Mouse (Mus musculus): ENCODE measurements around the gene Atxn1.
A peak's percentile ranks its signal among the peaks of the same experiment; 100 is the strongest.

The Atxn1 gene

GRCm38 (mm10) chr13:45859081-45859709 lies 105.6 kb downstream of the Atxn1 start:
- no peak for DNase-seq

- no peak for DNase-seq
Observed at GRCm38 (mm10) chr13:45857416-45857815, 107.4 kb downstream of the Atxn1 start.

DNA sequence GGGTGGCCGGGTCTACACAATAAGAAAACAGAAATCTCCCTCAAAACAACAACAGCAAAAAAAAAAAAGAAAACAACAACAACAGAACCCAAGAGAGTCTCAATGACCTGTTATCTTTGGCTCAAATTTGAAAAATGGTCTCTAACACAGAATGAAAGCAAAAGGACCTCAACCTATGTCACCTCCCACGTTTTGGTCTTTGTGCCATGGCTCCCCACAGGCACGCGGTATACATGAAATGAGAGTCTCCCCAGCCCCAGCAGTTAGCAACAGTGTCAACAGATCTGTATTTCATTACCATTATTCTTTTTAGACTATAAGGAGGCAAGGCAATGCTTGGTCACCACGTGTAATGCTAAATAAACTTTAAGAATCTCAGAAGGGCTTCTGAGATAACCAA lies 110.3 kb downstream of the Atxn1 start:
- DNase-seq = no peak

DNA sequence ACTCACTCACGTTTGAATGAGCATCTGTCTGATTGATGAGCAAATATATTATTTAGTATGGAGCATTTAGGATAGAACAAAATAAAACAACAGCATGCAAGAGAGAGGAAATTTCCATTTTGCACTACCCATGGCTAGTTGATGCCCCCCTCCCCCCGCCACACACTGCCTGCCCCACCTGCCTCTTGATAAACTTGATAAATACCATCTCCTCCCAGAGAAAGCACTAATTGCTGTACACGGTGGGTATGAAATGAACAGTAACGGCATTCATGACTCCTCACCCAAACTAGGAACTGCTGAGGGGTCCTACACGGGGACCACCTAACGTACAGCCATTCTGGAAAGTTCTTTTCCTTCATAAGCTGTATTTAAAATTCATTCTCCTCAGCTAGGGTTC lies 111.1 kb downstream of the Atxn1 start:
- DNase-seq = no peak

DNA sequence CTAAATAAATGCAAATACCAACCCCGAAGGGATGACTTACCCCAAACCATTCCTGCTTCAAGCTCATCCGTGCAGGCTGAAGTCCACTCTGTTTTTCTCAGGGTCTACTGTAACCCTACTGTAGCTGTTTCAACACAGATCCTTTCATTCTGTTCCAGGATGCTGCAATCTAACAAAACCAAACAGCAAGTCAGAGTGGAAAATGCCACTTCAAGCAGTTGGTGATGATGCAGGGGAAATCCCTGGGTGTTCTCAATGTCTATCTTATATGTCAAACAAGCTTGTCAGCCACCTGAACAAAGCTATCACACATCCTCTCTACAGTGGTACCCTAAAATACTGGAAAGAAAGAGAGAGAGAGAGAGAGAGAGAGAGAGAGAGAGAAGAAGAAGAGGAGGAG lies 112.5 kb downstream of the Atxn1 start:
- no peak for DNase-seq

DNA sequence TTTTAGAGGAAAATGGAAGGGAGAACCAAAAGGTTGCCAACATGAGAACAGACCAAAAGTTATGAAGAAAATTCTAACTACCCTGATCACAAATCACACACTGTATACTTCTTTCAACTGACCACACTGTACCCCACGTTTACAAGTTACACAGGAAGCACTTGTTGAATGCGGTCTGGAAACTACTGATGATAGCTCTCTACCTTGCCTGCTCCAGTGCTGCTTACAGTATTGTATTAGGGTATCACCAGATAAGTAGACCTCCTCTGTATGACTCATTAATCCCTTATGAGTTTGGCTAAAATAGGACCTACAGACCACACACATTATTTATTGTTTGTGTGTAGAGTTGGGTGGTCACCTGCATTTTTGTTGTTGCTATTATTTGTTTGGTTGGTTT lies 113.1 kb downstream of the Atxn1 start:
- no peak for DNase-seq

DNA sequence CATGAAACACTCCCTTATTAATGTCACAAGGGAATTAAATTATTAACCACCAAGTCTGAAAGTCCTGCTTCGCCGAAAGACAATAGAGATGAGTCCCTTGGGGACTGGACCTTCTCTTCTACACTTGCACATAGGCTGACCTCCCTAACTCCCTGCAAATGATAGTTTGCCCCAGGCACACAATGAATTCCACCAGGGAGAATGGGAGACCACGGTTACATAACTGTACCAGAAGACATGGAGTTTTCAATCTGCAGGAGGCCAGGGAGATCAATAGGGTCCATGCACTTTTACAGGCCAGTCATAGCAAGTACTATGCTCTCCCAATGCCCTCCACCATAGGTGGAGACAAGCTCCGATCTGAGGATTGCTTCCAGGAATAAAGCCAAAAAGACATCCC lies 113.7 kb downstream of the Atxn1 start:
- no peak for DNase-seq

DNA sequence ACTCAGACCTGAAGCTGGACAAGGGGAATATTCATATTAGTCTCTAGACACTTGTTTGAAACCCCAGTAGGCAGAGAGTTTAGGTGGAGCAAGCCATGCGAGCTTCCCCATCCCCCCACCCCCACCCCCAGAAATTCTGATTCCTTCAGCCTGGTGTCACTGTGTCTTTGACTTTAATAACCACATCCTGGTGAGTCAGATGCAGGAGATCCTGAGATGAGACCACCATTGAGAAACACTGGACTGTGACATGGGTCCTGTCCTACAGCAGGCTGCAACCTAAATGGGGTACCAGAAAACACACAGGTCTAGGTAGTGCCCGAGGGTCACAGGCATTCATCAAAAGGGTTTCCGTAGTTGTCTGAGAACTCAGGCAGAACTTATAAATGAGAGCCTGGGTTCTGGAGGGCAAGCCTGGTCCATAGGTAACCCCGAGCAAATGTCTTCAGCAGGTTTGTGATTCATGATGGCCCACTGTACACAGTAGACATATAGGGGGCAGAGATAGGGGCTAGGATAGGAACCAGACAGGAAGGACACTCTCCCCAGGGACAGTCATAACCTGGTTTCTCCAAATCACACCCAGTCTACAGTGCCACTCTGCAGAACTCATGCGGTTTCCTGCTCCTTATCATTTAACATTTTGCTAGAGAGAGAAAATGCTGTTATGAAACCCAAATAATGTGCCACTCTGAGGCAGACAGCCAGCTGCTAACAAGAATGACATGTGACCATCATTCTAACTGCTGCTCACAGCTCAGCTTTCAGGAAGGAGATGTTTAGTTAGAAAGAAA lies 114.4 kb downstream of the Atxn1 start:
- no peak for DNase-seq

DNA sequence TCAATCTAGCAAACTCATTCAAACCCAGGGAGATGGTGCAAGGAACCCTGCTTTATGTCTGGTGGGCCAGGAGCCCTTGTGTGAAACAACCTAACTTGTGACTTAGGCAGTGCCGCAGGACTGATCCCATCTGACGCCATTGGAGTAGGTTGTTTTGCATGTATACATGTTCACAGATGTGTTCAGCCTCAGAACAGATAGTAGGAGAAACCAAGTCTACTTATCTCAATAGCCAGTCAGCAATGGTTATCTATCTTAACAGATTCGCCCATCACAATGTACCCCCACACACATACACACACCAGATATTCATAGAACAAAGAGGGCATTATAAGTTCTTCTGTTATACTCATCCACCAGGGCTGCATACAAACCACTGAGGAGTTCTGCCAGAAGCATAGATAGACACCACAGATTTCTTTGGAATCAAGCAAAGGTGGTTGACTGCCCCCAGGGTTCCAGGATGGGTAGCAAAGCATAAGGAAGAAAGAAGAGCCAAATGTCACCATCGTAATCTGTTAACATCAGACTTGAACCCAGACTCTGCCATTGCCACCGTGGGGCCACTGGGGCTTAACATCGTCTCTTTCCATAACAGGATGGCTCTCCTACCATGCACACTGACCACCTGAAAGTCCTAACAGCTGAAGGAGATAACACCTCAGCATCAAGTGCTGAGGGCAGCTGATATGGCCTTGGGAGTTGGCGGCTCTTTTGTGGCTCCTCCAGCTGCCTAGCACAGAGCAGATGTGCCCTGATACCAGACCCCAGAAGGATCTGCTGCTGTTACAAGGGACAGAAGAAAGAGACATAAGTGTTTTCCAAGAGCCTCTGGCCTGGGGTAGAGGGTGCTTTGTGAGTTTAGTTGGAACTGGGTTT lies 115.4 kb downstream of the Atxn1 start:
- no peak for DNase-seq

GRCm38 (mm10) chr13:45842511-45843055 lies 122.2 kb downstream of the Atxn1 start:
- peak; percentile 13 to 26 for DNase-seq

DNA sequence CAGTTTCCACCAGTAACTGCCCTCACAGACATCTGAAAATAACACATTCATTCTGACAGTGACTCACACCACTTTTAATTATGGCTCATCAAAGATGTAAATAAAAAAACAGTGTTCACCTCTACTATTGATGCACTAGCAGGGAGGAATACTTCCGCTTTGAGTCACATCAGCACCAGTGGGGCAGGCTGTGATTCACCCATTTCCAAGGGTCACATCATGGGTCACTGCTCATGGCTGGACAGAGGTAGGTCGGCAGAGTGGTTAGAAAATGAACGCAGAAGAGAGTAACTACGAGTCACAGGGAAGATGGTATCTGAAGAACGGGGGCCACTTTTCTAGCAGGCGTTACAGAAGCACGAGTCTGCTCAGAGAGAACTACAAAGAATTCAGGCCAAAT lies 124.9 kb downstream of the Atxn1 start:
- DNase-seq = no peak

GRCm38 (mm10) chr13:45837609-45838220 lies 127.1 kb downstream of the Atxn1 start:
- no peak for DNase-seq

DNA sequence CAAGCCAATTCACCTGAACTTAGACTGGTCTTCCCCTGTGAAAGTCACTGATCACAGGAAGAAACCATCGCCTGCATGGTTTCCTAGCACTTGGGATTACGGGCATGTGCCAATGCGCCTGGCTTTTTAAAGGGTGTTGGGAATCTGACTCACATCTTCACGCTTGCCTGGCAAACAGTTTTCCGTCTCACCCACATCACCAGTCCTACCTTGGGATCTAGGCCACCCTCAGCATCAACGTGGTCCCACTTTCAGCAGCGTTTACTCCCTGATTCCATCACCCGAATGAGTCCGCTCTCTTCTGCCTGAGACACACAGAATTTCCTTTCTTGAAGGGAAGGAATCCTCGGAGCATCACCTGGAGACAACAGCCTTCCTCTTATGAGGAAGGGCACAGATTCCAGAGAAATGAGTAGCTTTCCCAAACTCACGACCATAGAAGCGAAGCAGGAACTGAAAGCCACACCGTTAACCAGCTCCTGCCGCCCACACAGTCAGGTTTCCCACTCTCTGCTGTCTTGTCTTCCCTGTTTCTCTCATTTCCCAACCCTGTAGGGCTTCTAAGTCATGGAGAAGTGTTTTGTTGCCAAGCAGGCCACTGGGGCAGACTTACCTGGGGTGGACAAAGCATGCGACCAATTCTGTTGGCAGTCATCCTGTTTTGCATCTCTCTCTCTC lies 128.3 kb downstream of the Atxn1 start:
- DNase-seq = no peak

DNA sequence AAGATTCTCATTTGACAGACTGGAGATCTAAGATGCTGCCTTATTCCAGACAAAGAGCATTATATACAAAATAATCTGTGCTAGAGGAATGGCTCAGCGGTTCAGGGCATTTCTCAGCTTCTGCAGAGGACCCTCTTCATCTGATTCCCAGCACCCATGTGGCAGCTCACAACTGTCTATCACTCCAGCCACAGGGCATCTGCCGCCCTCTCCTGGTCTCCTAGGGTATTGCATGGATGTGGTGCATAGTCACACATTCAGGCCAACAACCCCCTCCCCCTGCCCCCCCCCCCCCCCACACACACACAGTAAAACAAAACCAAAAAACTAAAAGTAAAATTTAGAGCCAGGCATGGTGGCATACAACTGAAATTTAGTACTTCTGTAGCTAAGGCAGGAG lies 130.5 kb downstream of the Atxn1 start:
- DNase-seq = peak; percentile 20 to 32

DNA sequence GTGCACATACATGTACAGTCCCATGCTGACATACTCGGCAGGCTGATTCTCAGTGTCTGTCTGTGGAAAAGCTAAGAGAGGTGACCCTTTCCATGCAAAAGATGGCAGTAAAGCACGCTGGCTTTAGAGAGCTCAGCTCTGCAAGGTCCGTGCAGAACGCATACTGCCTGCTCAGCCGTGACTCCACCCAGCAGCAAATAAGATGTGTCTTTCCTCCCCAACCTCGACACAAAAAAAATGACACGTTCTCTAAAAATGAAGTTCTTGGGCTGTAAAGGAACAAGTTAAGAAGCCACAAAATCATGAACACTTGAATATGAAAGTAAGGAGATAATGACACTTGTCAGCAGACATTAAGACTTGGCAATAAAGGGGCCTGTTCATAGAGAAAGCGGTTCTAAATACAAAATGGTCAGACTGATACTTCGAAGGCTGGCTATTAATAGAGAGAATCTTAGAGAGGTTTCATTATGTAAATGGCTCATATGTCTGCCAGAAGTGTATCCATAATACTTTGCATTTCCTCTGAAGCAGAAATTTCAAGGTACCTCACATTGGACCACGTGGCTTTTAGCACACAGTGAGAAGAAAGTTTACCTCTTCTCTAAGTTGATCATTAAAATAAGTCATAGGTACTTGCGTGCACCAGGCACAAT lies 132.0 kb downstream of the Atxn1 start:
- DNase-seq = no peak

GRCm38 (mm10) chr13:45829341-45829936 lies 135.4 kb downstream of the Atxn1 start:
- no peak for DNase-seq

GRCm38 (mm10) chr13:45828035-45828434 lies 136.8 kb downstream of the Atxn1 start:
- DNase-seq = no peak

DNA sequence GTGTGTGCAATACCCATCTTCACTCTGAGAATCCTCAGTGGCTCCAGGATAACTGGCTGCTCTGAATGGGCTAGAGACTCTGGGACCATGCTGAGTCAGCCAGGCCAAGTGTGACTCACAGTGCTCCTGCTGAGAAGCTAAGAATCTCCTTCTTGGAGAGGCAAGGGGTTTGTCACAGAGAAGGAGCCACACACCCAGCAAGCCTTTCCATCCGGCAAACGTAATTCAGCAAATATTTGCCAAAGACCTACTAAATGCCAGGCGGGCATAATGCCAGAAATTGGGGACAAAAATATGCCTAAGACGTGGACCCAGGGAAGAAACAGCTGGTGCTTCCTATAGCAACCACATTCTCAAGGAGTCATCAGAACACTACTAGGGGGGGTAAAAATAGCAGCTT lies 137.2 kb downstream of the Atxn1 start:
- peak; percentile 69 to 75 for DNase-seq

GRCm38 (mm10) chr13:45827046-45827596 lies 137.7 kb downstream of the Atxn1 start:
- DNase-seq = no peak

- DNase-seq = no peak
Observed at GRCm38 (mm10) chr13:45822491-45822829, 142.3 kb downstream of the Atxn1 start.
